Mouse (Mus musculus): ENCODE results near the gene Denr.

Gene Denr

GRCm38 (mm10) chr5:123907631-123907977, 629 bp downstream of the Denr start:
- DNase-seq (ENCODE audit: low spot score) = no peak

GRCm38 (mm10) chr5:123914852-123915251, 7.9 kb downstream of the Denr start:
- DNase-seq (ENCODE audit: low spot score) = no peak

- DNase-seq (ENCODE audit: low spot score) = no peak
Measured at GRCm38 (mm10) chr5:123922112-123922511, 15.1 kb downstream of the Denr start.

GRCm38 (mm10) chr5:123927118-123927517, 20.1 kb downstream of the Denr start, which contains the start of gene Gm43518:
TSS of gene Gm43518 (plus strand) at chr5:123927418.
- DNase-seq (ENCODE audit: low spot score) = no peak

DNA sequence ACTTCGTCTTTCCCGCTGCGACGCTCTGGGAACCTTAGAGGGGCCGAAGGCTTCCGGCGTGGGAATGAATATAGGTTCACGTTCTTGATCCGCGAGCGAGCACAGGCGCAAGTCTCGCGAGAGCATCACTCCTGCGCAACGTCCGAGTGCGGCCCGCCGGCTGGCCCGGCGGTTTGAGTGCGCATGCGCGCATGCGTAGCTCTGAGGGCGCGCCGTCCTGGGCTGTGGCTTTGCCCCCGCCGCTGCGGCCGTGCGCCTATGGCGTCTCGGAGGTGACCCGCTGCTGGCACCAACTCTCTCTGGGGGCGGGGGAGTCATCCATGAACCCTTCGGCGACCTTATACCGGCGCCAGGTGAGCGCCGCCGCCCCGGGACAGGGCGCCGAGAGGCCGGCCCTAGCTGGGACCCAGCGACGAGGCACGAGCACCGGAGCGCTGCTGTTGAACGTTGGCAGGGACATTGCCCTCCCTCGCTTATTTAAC, 23.6 kb downstream of the Denr start, which contains the start of gene Ccdc62:
Gene Ccdc62 (plus strand): TSS at position 172 of the 482 bp plus-strand sequence.
- DNase-seq (ENCODE audit: low spot score) = peak; percentile 48

- DNase-seq (ENCODE audit: low spot score) = no peak
Measured at GRCm38 (mm10) chr5:123931131-123931530, 24.2 kb downstream of the Denr start.

- no peak for DNase-seq (ENCODE audit: low spot score)
Measured at GRCm38 (mm10) chr5:123932927-123933326, 26.0 kb downstream of the Denr start.

GRCm38 (mm10) chr5:123933556-123933955, 26.6 kb downstream of the Denr start:
- no peak for DNase-seq (ENCODE audit: low spot score)

- DNase-seq (ENCODE audit: low spot score) = no peak
Measured at GRCm38 (mm10) chr5:123933957-123934591, 27.1 kb downstream of the Denr start.

DNA sequence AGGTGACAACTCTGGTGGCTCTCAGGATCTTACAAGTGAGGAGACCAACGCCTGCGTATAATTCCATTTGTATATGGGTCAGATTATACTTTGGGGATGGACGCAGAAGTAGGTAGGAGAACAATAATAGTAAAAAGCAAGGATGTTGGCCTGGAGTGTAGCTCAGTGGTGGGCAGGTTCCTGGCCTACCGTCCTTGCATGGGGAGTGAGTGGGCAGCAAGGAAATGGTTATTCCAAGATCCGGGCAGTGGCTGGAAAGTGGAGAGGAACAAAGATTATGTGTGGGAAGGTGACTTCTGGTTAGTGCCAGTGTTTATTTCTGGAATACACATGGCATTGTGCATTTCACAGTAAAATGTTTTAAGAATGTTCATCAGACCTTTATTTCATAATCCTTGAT, 29.0 kb downstream of the Denr start:
- DNase-seq (ENCODE audit: low spot score) = no peak

DNA sequence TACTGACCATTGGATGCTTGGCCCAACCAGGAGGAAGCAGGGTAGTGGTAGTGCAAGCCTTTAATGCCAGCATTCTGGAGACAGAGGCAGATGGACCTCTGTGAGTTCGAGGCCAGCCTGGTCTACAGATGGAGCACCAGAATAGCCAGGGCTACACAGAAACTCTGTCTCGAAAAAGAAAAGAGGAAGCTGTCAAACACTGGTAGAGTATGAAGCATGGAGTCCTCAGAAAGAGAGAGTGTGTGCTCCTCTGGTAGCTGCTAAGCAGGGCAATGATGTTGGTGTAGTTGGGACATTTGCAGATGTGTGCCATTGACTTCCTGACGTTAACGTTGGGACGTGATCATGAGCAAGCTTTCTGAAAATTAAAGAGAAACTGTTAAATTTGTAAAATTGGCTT, 31.5 kb downstream of the Denr start:
- DNase-seq (ENCODE audit: low spot score) = no peak

GRCm38 (mm10) chr5:123946546-123946945, 39.6 kb downstream of the Denr start:
- DNase-seq (ENCODE audit: low spot score) = no peak

DNA sequence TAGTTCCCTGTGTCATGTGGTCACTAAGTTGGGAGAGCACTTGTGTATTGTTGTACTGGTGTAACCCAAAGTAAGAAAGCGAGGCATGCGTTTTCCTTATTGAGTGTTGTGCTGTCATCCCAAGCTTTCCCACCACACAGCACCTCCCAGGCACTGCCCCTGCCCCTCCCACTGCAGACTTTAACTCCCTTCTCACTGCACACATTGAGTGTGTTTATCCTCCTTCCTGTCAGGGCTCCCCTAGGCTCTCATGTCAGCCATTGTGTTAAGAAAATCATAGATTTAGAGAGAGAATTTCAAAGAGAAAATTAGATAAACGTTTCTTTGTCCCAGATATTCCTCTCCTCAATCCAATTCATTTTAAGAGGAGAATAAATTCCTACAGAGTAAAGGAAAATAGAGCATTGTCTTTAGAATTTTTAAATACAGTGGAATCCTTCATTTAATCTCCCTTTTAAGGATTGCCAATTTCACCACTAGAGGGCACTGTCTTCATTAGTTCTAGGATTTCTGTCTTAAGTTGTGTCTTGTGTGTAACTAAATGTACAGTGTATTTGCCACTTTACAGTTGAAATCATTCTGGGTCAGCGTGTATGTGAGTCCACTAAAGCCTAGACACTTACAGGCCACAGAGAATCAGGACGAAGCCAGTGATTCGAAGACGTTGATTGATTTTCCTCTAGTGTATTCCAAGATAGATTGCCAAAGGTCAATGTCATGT, 40.2 kb downstream of the Denr start:
- peak; percentile 79 for DNase-seq (ENCODE audit: low spot score)

DNA sequence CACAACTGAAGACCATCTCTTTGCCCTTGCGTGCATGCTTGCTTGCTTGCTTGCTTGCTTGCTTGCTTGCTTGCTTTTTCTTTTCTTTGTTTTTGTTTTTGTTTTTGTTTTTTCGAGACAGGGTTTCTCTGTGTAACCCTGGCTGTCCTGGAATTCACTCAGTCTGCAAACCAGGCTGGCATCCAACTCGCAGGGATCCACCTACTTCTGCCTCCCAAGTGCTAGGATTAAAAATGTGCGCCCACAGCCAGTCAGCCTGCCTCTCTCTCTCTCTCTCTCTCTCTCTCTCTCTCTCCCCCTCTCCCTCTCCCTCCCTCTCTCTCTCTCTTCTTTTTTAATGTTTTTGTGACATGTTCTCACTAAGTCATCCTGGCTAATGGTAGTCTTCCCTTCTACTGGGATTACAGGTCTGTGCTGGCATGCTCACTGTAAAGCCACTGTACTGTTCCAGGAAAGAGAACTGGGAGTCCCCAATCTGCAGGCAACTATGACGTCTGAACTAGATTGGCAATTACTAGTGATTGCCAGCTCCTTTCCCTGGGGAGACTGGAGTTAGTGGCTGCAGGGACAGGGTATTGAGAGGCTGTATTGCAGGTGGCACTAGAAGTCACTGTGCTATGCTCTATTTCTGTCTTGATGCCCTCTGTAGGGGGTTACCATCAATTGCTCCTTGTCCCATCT, 45.5 kb downstream of the Denr start:
- no peak for DNase-seq (ENCODE audit: low spot score)

DNA sequence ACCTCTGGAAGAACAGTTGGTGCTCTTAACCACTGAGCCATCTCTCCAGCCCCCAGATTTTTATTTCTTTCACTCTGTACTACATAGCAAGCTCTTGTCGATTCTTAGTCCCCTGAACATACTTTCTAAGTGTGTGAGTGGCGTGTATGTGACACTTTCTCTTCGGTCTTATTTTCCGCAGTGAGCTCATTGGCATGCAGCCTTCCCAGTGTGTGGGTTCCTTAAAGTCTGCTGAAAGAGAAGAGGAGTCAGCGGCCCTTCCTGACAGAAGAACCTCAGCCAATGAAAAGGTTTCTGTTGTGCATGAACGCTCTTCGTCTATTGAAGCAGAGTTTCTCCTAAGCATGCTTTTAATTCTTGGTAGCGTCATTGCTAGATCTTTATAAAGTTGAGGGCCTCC, 50.2 kb downstream of the Denr start:
- DNase-seq (ENCODE audit: low spot score) = no peak

DNA sequence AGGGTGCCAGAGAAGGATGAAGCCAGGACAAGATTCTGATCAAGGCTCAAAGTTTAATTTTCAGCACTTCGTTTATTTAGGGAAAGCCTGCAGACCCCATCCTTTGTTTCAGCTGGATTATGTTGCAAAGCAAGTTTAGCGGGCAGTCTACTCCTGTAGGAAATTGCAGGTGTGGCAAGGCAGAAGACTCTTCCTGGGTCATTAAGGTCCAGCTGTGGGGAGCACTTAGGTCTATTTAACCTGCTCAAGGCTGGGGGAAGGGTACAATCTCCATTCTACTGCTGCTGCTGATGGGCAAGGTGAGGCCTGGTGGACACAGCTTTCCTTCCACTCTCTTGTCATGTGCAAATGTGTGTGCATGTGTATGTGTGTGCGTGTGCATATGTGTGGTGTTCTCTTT, 52.0 kb downstream of the Denr start:
- DNase-seq (ENCODE audit: low spot score) = no peak

GRCm38 (mm10) chr5:123960129-123960528, 53.2 kb downstream of the Denr start:
- DNase-seq (ENCODE audit: low spot score) = no peak

GRCm38 (mm10) chr5:123961046-123961445, 54.1 kb downstream of the Denr start:
- no peak for DNase-seq (ENCODE audit: low spot score)

DNA sequence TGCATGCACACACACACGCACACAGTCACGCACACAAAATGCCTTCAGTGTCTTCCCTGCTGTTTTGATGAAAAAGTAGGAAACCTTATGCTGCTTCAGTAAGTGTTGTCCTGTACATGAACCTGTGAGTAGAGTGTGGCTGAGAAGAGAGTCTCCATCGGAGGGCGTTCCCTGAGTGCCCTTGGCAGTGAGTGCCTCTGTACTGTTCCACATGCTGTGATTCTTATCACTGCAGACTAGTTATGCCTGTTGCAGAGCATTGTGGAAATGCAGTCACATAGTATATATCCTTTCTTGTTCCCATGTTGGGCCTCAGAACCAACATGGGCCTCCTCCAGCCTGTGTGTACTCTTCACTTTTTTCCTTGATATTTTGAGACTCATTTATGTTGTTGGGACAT, 57.2 kb downstream of the Denr start:
- DNase-seq (ENCODE audit: low spot score) = no peak

GRCm38 (mm10) chr5:123966759-123967158, 59.8 kb downstream of the Denr start:
- DNase-seq (ENCODE audit: low spot score) = no peak

- no peak for DNase-seq (ENCODE audit: low spot score)
Measured at GRCm38 (mm10) chr5:123968468-123968867, 61.5 kb downstream of the Denr start.

- DNase-seq (ENCODE audit: low spot score) = no peak
Measured at GRCm38 (mm10) chr5:123969216-123969615, 62.2 kb downstream of the Denr start.

DNA sequence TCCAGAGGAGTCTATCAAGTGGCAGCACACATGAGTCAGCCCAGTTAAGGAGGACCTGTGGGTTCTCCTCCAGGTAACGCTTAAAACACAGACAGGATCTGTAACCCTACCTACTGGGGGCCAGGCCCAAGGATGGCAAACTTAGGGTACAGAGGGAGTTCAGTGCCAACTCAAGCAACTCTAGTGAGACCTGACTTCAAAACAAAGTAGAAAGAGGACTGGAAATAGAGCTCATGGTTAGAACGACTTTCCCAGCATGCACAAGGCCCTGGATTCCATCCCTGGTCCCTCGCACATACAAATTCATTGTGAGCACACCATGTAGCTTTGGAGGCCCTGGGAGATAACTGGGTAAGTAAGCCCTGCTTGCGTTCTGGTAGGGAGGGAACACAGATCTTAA, 63.6 kb downstream of the Denr start:
- DNase-seq (ENCODE audit: low spot score) = no peak
